Mouse (Mus musculus) megakaryocyte, embryonic 14.5 days (primary cell): Measurements from ENCODE around the gene Asap2. TPM values are rescaled to one million over a fixed set of nuclear protein-coding genes. Genes with fewer than 3 reads are reported as not detected.

Experiments
- H3K27me3 ChIP-seq: replicated peaks from 2 replicates; pipeline ENCODE3; 2012; ENCODE audit warnings: inconsistent platforms
- H3K36me3 ChIP-seq: replicated peaks from 2 replicates; pipeline ENCODE3; 2012; ENCODE audit warnings: low read length, inconsistent platforms, mixed read lengths
- H3K4me1 ChIP-seq: 2 replicates; pipeline ENCODE4 v1.6.1; 2012; ENCODE audit warnings: inconsistent platforms
- H3K4me3 ChIP-seq: replicated peaks from 2 replicates; pipeline ENCODE3; 2012; ENCODE audit warnings: moderate library complexity, mild to moderate bottlenecking, inconsistent platforms
- H3K9me3 ChIP-seq: 2 replicates; pipeline ENCODE4 v1.6.1; 2012; ENCODE audit warnings: inconsistent platforms
- FLI1 ChIP-seq: IDR thresholded peaks from 2 replicates; pipeline ENCODE4 v1.6.1; 2012; ENCODE audit warnings: low read length, inconsistent platforms, mixed read lengths
- GATA1 ChIP-seq: IDR thresholded peaks from 3 replicates; pipeline ENCODE4 v1.6.1; 2012; ENCODE audit warnings: mixed read lengths, low read length, inconsistent platforms, borderline replicate concordance
- polyA plus RNA-seq: library from polyadenylated mRNA; stranded (reverse); fragments of >175 nt; gene quantifications from 2 replicates; pipeline ENCODE4 v1.2.3, GENCODE M21; 2012; ENCODE audit warnings: low replicate concordance; ENCODE audit not compliant: insufficient read depth

Gene Asap2
- polyA plus RNA-seq, 1 experiment: 26.1 TPM

- Histone ChIP-seq H3K4me1 (peaks cover 46% of the 10 kb centered on the region), H3K27me3 (no peaks in the 10 kb centered on the region), H3K4me3 (no peak overlapping the region), H3K36me3 (peaks cover 95% of the 10 kb centered on the region), H3K9me3 (no peaks in the 10 kb centered on the region)
- TF ChIP-seq FLI1: no peak
These were observed 270.4 kb downstream of the Asap2 start for GRCm38 (mm10) chr12:21260494-21261256.

DNA sequence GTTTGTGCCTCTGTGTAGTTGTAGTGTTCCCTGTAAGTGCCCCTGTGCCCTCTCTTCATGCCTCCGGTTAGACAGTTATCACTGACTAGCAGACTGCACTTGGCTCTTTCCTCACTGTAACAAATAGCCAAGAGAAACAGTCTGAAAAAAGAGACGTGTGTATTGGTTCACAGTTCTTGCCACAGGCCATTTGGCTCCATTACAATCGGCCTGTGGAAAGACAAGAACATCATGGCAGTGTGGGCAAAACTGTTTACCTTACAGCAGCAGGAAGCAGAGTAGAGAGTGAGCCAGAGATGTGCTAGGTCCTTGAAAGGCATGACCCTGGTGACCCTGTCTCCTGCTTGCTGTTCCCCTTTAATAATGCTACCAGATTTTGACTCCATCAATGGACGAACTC, 271.3 kb downstream of the Asap2 start:
- no peak overlapping the region for H3K4me3 ChIP-seq
- peaks cover 95% of the 10 kb centered on the region for H3K36me3 ChIP-seq
- TF ChIP-seq FLI1 (no peak), GATA1 (no peak)
- H3K27me3 ChIP-seq: no peaks in the 10 kb centered on the region
- H3K4me1 ChIP-seq: peaks cover 55% of the 10 kb centered on the region
- H3K9me3 ChIP-seq: no peaks in the 10 kb centered on the region

GRCm38 (mm10) chr12:21263256-21263655, 273.0 kb downstream of the Asap2 start:
- H3K36me3 ChIP-seq: peaks cover 95% of the 10 kb centered on the region
- no peaks in the 10 kb centered on the region for H3K9me3 ChIP-seq
- H3K27me3 ChIP-seq: no peaks in the 10 kb centered on the region
- TF ChIP-seq GATA1 (no peak), FLI1 (no peak)
- peaks cover 55% of the 10 kb centered on the region for H3K4me1 ChIP-seq
- H3K4me3 ChIP-seq: no peak overlapping the region

DNA sequence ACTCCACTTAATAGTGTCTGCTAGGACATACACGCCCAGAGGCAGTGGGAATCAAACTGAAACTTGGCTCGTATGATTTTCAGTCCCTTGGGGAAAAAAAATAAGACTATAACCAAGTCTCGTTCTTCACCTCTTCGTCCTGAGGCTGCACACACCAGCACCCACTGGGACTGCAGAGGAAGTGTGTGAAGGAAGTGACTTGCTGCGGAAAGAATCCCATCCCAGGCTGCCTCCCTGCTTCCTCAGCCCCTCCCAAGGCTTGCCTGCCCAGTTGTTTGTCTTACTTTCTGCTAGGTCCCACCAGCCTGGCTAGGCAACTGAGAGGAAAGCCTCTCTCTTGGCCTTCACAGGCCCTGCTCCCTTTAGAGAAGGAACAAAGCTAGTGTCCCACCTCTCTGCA, 274.0 kb downstream of the Asap2 start:
- Histone ChIP-seq H3K36me3 (peaks cover 98% of the 10 kb centered on the region), H3K9me3 (no peaks in the 10 kb centered on the region), H3K4me1 (peaks cover 55% of the 10 kb centered on the region), H3K27me3 (no peaks in the 10 kb centered on the region), H3K4me3 (no peak overlapping the region)
- TF ChIP-seq FLI1: no peak

- Histone ChIP-seq H3K36me3 (peaks cover 99% of the 10 kb centered on the region), H3K4me3 (no peak overlapping the region), H3K4me1 (peaks cover 53% of the 10 kb centered on the region), H3K9me3 (no peaks in the 10 kb centered on the region), H3K27me3 (no peaks in the 10 kb centered on the region)
- TF ChIP-seq FLI1 (no peak), GATA1 (no peak)
These were observed 274.7 kb downstream of the Asap2 start for GRCm38 (mm10) chr12:21264970-21265369.

GRCm38 (mm10) chr12:21265501-21265900, 275.2 kb downstream of the Asap2 start:
- Histone ChIP-seq H3K36me3 (peaks cover 99% of the 10 kb centered on the region), H3K4me1 (peaks cover 48% of the 10 kb centered on the region), H3K27me3 (no peaks in the 10 kb centered on the region), H3K4me3 (no peak overlapping the region), H3K9me3 (no peaks in the 10 kb centered on the region)
- TF ChIP-seq GATA1 (no peak), FLI1 (no peak)

GRCm38 (mm10) chr12:21265946-21266783, 275.9 kb downstream of the Asap2 start:
- no peak overlapping the region for H3K4me3 ChIP-seq
- no peaks in the 10 kb centered on the region for H3K9me3 ChIP-seq
- peaks cover 46% of the 10 kb centered on the region for H3K4me1 ChIP-seq
- peaks cover 100% of the 10 kb centered on the region for H3K36me3 ChIP-seq
- TF ChIP-seq FLI1 (no peak), GATA1 (no peak)
- no peaks in the 10 kb centered on the region for H3K27me3 ChIP-seq

GRCm38 (mm10) chr12:21266784-21267098, 276.5 kb downstream of the Asap2 start:
- Histone ChIP-seq H3K36me3 (peaks cover 100% of the 10 kb centered on the region), H3K4me1 (peaks cover 42% of the 10 kb centered on the region), H3K4me3 (no peak overlapping the region), H3K27me3 (no peaks in the 10 kb centered on the region), H3K9me3 (no peaks in the 10 kb centered on the region)
- TF ChIP-seq GATA1 (no peak), FLI1 (no peak)

DNA sequence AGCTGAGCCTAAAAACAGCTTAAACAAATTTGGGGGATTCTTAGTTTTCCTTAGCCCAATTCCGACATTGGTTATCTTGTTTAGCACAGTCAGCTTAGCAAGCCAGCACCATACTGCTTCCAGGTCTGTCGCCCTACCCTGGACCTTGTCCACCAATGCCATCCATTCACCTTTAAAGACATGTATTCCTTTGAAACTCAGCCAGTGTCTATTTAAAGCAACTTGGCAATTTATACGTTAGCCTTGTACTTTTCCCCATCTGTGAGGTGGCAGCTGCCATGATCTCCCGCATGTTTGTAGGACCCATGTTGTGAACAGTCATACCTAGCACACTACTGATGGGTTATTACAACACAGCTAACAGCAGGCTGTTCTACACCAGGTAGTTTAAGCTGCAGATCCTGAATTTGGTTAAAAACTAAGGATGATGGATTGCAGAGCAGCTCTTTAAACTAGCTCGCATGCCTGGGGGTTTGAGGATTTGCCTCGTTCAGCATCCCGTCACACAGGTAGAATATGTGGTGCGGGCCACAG, 277.9 kb downstream of the Asap2 start:
- H3K27me3 ChIP-seq: no peaks in the 10 kb centered on the region
- H3K9me3 ChIP-seq: no peaks in the 10 kb centered on the region
- H3K36me3 ChIP-seq: peaks cover 100% of the 10 kb centered on the region
- peaks cover 30% of the 10 kb centered on the region for H3K4me1 ChIP-seq
- TF ChIP-seq GATA1: no peak
- no peak for TF ChIP-seq FLI1
- H3K4me3 ChIP-seq: no peak overlapping the region

DNA sequence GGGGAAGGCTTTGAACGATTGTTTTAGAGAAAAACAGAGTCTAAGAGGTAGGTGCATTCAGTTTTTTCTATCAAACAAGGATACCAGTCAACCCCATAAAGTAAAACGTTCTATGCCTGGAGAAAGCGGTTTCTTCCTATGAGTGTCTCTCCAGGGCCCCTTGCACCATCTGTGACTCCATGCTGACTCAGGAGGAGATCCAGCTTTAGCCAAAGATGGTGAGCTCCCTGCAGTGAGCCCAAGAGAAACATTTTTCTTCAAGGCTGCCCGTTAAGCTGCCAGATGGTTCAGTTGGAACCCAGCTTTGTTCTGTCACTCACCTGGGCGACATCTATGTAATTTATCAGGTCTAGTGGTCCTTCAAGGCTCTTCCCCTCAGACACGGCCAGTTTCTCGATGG, 284.2 kb downstream of the Asap2 start:
- no peak overlapping the region for H3K4me3 ChIP-seq
- no peaks in the 10 kb centered on the region for H3K9me3 ChIP-seq
- H3K27me3 ChIP-seq: no peaks in the 10 kb centered on the region
- no peak for TF ChIP-seq FLI1
- TF ChIP-seq GATA1: no peak
- peaks cover 88% of the 10 kb centered on the region for H3K36me3 ChIP-seq
- H3K4me1 ChIP-seq: peaks cover 27% of the 10 kb centered on the region
